Mouse (Mus musculus): ENCODE measurements at regions not wholly inside any gene's neighbourhood (a gene's known extent, or its start where the extent isn't known, plus 50 kb on each side); places are given as distances from the start of the nearest gene placed in this dataset.

DNA sequence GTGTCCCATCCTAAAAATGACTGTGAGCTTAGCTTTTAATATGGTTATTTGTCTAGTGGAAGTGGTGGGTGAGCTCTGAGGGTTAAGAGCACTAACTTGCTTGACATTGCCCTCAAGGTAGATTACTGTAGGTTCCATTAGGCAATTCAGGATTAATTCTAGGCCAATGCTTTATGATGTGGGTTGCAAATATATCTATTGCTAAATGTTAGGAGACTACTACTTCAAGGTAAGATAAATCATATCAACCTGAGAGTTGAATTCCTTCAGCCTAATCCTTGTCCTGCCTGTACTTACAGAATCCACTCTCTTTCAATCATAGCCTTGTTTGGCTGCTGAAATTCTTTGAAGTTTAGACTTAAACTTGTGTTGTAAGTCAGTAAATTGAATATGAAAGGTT, 501.2 kb upstream of the Pappa start:
- DNase-seq: no peak

DNA sequence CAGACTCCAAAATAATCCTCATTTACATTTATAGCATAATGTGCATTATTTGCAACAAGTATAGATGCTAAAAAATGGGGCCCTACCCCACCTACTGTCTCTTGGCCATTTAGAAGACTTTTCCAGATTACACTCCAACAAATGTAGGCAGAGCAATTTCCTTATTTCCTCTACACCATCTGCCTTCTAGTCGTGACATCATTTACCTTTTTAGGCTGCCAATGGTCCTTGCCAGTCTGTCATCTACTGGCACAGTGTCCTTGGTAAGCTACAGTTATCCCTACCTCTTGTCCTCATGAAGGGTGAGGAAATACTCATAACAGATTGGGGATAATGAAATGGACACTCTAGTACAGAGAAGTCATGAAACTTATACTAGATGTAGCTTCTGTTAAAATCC, 491.8 kb upstream of the Pappa start:
- no peak for DNase-seq

DNA sequence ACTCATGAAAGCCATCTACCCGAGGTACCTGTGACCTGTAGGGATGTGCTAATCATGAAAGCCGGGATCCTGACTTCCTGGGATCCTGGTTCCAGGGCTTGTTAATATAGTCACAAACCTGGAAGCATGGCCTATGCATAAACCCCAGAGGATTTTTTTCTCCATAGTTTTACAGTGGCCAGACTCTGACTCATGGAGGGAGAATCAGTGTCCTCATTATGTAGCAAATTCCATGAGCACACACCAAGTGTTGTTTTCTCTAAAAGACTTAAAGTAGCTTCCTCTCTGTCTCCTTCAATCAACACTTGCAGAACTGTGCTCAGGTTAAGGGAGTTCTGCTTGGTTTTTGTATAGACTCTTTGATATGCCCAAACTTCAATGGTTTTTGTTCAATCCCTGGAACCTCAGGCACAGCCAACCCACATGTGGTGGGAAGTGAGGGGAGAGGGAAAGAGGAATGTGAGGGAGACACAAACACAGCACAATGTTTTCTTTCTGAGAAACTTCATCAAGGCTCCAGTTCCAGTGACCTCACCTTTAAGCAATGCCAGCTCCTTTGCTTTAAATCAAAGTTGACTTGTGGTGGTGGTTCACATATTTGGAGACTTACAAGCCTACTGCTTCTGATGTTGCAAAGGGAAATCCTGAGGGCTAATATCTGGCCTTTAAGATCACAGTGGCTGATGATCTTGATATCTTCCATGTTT, 488.6 kb upstream of the Pappa start:
- no peak for DNase-seq

DNA sequence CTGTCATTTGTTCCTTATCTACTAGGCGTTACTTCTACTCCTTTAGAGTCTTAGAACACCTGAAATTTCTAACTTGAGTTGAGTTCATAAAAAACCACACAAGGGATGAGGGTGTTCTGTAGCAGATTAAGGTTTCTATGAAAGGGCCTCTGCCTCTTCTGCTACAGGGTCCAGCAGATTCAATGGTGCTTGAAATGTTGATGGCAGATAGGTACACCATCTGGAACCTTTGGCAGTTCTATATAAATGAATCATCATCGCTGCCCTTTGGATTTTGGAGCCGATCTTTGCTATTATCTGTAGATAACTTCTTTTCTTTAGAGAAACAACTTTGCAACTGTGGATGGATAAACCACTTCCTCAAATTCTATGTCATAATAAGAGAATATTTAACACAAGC, 483.9 kb upstream of the Pappa start:
- no peak for DNase-seq

DNA sequence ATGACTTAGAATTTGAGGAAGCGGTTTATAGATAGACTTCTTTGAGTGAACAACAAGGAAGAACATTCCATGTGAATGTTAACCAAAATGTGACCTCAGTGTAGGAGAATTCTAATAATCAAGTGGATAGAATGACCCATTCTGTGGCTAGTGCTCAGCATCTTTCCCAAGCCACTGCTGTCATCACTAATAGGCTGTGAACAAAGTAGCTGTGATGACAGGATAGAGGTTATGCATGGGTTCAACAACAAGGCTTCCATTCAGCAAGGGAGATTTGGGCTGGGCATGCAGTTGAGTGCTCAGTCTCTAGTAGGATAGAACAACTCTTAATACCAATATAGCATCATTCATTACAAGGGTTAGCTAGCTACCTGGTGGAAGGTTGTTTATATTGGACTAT, 483.0 kb upstream of the Pappa start:
- no peak for DNase-seq

DNA sequence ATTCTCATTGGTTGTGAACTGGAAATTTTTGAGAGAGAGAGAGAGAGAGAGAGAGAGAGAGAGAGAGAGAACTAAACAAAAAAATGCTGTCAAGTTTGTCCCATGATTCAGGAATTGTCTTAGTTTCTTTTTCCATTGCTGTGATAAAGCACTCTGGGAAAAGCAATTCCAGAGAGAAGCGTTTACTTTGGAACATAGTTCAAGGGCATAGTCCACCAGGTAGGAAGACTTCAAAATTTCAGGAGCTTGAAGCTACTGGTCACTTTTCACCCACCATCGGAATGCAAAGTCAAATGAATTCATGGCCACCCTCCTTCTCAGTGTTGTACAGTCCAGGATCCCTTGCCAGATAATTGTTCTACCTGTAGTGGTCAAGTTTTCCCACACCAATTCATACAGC, 478.8 kb upstream of the Pappa start:
- no peak for DNase-seq

DNA sequence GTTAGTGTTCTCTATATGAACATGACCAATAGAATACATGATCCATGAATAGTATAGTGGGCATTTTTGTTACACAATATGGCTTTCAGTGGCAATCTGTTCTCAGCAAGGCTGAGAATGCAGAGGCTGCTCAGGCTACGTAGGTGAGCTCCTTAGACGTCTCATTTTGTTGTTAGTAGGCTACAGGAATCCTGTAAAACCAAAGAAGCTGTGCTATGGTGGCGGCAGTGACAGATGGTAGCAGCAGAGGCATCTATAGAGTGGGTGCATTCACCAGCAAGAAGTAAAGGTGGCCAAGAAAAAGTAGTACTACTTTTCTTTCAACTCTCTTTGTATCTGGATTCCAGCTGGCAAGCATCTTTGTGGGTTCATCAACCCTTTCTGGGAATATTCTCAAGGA, 469.8 kb upstream of the Pappa start:
- DNase-seq: no peak

DNA sequence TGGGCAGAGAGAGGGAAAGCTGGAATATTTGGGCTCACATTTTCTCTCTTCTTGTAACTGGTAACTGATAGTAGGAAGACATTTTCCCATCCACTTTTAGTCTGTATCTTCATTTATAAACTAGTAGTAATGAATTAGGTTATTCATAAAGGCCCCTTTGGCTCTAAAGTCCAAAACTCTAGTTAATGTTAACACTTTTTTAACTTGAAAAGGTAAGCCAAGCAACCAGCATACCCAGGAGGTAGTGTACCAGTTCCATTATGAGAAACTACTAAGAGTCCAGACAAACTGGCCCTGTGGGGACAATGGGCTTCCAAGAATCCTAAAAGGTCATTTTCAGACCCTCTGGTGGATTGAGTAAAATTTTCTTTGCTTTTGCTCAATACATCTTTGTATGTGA, 468.4 kb upstream of the Pappa start:
- DNase-seq: no peak

DNA sequence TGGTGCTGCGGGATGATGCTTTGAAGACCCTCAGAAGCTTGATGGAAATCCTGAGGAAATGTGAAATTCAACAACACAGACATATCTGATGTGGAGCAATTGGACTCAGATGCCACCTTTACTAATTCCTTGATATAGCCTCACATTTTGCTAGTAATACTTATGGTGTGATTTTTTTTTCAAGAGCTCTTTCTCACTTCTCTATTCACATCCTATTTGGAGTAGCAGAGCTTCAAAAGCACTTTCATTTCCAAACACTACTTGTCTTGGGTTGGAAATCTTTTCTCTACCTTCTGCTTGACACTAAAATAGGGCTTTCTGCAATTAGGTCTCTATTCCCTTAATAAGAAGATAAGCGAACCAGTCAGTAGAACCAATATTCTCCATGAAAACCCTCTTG, 460.3 kb upstream of the Pappa start:
- no peak for DNase-seq

DNA sequence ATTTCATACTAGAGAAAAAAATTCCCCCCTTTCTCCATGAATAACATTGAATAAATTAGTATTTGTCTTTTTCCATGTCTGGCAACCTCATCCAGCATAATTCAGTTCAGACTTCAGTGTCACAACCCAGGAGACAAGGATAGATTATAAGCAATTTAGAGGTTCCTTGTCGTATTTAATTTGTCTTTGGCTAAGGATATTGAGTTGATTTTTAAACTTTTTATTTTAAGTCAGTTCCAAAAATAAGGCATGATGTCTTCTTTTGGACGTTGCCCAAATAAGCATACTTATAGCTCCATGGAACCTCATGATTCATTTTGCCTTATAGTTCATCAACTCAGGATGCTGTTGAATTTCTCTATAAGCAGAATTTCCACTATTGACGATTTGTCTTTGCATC, 456.0 kb upstream of the Pappa start:
- no peak for DNase-seq

DNA sequence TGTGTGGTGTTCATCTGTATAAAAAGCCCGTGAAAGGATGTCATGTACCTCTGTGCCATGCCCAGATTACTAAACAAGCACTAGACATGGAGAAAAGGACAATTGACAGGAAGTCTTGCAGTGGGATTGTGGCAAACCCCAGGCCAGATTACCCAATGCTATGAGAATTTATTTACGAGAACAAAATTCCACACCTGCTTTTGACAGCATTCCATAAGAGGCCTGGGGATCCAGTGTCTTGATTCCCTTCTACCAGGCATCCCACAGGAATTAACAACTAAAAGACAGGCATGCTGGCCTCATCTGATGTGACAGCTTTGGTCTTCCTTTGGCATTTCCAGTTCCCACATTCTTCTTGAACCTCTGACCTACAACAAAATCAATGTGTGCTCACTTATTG, 454.3 kb upstream of the Pappa start:
- DNase-seq: no peak

DNA sequence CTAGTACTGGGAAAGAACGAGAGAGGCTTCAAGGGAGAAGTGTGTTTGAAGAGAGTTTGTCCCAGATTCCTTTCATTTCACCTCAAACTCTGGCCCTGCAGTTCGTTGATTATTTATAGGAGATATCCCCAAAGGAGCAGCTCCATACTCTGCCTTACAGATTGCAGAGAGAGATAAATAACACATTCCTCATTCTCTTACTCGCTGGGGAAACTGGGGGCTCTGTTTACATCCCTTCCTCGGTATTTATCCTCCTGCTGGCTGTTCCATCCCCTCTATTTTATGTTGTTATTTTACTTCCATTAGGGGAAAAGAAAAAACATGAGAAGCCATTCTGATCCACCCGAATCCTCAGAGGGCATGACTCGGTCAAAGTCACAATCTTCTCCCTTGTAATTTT, 447.5 kb upstream of the Pappa start:
- no peak for DNase-seq

DNA sequence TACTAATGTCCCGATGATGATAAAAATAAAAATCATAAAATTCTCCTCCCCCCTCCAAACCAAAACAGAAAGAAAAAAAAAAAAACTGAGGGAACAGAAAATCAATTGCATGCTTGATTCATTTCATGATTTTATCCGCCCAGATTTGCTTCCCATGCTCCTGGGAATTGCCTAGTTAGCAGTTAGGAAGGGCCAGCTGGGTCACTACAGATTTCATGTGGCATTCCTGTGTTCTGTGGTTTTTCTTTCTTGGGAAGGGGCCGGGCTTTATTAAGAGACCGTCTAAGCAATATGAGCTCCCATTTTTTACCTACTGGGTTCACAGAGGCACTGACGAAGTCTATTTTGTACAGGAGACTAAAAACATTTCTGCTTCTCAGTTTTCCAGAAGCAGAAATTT, 447.1 kb upstream of the Pappa start:
- no peak for DNase-seq

DNA sequence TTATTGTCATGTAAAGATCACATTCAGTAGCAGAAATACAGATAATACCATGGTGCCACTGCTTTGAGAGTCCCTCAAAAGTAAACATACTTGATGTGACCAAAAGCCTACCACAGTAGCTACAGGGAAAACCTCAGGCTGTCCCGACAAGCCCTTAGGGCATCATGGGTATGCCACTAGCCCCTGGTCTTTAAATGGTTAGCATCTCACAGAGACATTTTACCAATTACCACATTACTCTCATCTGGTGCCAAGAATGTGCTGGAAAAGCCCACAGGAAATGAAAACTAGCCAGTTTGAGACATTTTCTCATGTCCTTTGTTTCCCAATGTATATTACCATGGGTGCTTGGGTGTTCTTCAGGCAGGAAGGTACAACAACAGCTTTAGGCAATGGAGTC, 439.3 kb upstream of the Pappa start:
- DNase-seq: no peak

DNA sequence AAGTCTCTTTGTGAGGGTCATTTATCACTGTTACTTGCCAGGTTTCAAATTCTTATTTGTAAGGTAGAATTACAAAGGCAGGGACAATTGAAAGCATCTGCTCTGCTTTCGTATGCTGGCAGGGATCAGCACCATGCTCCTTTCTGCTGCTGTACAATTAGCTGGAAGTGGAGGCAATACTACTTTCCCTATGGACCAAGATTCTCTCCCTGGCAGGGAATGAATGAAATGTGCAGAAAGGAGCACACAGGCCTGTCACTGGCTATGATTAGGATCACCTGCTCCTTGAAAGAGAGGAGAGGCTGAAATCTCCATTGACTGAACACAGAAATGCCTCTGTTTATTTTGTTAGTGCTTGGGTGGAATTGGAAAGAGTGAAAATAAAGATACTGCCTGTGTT, 427.8 kb upstream of the Pappa start:
- no peak for DNase-seq

DNA sequence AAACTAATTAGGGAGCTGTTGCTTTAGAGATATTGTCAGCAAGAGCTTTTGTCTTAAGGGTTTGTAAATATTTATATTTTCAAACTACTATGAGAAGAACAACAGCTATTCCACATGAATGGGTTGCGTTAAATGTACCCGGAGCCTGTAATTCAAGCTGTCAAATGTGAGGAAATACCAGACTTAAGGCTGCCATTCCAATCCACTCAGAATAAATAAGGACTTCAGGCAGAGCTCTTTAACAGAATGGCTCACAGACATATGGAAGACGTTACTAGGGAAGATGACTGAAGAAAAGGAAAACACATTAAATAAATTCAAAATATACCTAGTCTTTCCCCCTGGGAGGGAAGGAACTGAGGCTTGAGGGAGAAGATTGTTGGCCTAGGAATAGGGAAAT, 400.7 kb upstream of the Pappa start:
- DNase-seq: no peak

DNA sequence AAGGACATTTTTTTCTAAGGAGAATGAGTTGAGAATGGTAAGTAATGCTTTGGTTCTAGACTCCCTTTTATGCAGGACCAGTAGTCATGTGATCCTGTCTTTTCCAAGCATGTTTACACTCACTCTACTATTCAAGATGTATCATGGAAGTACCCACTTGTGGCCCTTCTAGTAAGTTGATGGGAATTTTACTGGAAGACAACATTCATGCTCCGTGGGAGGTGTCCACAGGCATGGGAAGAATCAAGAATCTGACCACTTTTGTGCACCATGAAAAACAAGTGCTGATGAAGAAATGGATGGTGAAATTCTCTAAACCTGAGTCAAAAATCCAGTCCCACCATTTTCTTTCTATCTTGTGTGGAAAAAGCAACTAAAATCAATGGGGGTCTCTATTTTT, 399.1 kb upstream of the Pappa start:
- DNase-seq: no peak

DNA sequence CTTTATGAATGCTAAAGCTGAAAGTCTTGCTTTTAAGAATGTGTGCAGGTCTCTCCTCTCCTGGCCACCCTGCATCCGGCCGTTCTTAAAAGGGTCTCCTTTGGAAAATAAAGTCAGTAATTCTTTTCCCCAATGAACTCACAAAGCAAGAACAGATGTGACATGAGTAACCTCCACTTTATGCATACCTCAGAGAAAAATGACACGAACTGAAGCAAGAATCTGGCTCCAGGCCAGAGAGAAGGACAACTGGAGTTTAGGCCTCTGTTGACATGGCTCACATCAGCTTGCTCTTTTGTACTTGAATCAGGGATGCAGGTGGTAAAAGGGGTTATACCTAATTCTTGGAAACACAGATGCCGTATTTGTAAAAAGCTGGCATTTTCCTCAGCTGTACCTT, 368.0 kb upstream of the Pappa start:
- DNase-seq: no peak

DNA sequence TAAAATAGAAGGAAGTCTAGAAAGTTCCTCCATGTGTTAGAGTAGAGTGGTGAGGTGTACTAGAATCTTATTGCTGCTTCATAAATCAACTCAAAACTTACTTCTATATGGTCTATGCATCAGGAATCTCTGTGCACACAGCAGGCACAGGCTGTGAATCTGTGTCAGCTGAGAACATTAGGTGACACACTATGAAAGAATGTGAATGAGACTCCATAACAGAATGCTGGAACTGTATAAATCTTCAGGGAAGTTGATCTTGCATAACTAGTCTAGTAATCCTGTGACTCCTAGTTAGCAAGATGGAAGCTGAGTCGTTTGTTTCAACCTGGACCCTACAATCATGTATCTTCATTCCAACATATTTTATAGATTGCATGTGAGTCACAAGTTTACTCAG, 355.4 kb upstream of the Pappa start:
- DNase-seq: no peak

DNA sequence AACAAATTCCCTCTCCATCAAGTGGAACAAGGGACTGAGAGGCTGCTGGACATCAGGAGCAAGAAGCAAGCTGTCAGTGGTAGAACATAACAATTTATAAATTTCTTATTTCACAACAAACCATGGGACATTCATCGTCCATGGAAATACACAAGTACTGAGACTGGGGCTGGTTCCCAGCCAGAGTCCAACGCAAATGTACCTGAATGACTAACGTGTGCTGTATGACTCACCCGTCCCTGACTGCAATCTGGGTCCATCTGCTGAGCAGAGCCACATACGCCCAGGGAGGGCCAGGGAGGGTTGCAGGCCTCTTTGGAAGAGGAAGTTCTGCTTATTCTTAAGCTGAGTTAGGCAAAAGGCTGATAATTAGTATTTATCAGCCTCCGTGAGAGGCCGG, 320.1 kb upstream of the Pappa start:
- DNase-seq: no peak

DNA sequence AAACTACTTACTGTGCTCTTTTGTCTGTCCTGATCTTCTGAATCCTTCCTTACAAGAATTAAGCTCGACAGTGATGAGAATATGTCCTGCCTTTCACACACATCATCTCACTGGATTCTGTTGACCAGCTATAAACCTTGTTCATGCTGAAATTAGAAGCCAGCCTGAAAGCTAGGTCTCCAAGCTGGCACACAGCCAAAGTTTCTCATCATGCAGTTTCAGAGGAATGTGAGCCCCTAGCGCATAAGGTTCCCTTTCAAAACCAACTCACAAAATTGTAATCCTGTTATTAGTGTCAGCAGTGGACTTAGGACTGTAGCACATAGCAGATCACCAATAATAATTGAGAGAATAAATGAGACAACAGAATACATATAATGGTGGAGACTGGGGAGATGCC, 319.0 kb upstream of the Pappa start:
- no peak for DNase-seq

DNA sequence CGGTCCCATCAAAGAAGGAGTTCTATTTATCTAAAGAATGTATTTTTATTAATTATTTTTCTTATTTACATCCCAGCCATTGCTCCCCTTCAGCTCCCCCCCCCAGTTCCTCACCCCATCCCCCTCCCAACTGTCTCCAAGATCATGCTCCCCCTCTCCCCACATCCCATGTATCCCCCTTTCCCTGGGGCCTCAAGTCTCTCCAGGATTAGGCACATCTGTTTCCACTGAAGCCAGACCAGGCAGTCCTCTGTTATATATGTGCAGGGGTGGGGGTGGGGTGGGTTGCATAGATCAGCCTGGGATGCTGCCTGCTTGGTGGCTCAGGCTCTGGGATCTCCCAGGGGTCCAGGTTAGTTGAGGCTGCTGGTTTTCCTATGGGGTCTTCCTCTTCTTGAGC, 316.8 kb upstream of the Pappa start:
- no peak for DNase-seq

DNA sequence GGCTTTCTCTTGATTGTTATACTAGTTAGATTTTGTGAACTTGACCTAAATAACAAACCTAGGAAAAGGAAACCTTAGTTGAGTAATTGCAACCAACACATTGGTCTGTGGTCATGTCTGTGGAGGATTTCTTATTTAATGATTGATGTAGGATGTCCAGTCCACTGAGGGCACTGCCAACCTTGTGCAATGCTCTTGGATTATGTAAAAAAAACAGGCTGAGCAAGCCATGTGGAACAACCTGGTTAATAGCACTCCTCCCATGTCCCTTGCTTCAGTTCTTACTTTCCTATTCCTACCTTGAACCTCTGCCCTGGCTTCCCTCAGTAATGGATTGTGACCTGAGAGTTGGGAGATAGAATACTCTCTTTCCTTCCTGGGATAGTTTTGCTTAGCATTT, 312.0 kb upstream of the Pappa start:
- DNase-seq: no peak

DNA sequence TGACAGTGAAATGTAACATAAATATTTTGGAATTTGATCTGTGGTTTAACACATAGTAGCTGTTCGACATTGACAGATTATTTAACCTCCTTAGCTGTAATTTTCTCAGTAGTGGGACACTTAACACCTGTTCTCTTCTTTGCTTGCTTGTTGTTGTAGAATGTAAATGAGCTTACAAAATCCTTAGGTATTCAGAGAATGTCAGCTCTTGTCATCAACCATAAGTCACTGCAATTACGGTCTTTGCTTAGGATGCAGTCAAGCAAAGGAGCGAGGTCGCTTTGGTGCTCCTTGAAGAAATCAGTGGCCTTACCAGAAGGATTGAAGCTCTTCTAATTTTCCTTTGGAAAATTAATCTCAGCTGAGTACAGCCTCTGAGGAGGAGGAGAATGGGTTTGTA, 311.2 kb upstream of the Pappa start:
- no peak for DNase-seq

DNA sequence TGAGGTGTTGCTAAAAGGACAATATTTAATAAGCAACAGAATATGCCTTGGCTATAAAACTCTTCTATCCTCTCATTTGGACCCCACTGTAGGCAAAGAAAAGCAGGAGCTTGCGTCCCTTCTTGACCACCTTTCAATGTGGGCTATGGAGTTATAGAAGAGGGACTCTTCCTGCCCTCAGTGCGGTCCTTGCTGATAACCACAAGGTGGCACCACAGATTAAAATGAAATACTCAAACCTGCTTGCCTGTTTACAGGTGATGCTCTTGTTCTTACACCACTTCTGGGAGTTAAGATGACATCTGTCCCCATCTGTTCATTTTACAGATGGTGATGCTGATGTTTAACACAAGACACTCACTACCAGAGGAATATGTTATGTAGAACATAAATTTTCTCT, 291.1 kb upstream of the Pappa start:
- no peak for DNase-seq

DNA sequence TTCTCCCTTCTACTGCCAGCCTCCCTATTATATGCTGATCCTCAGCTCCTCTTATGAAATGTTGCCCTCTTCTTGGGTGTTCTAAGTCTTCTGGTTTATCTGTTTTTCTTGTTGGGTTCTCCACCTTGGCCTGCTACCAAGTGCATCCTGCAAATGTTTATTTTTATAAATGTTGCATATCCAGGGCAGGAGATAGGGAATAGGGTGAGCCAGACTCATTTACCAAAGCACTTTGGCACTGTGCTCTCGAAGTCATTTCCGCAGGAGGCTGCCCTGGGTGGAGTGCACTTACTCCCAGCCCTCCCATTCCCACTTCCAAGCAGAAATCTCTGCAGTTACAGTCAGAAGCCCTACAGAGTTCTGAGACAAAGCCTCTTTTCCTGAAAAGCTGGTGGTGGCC, 249.5 kb upstream of the Pappa start:
- DNase-seq: no peak

Data from right cerebral cortex, postnatal 4 days (tissue).